Mouse (Mus musculus) stomach, embryonic 15.5 days (tissue): ENCODE results near the gene Tns2. TPM values are rescaled to one million over a fixed set of nuclear protein-coding genes. Genes with fewer than 3 reads are reported as not detected.

Experiments
- ATAC-seq: fragments of 200-750 bp; cut with Nextera tagmentation; 2 replicates; pipeline ENCODE4 v1.8.0; 2017; ENCODE audit warnings: low read depth, moderate number of reproducible peaks, moderate TSS enrichment; ENCODE audit not compliant: insufficient read depth, low FRiP score
- H3K27ac ChIP-seq: fragments of 300-500 bp; sonication (generic); 2 replicates; pipeline ENCODE4 v1.5.1; 2015; ENCODE audit warnings: mild to moderate bottlenecking, inconsistent platforms
- H3K27me3 ChIP-seq: fragments of 300-500 bp; sonication (generic); replicated peaks from 2 replicates; pipeline ENCODE4 v1.6.1; 2015; ENCODE audit warnings: inconsistent platforms
- H3K36me3 ChIP-seq: fragments of 300-500 bp; sonication (generic); 2 replicates; pipeline ENCODE4 v1.6.1; 2015; ENCODE audit warnings: inconsistent platforms
- H3K4me1 ChIP-seq: fragments of 300-500 bp; sonication (generic); 2 replicates; pipeline ENCODE4 v1.6.1; 2015; ENCODE audit warnings: inconsistent platforms
- H3K4me2 ChIP-seq: fragments of 300-500 bp; sonication (generic); 2 replicates; pipeline ENCODE4 v1.6.1; 2015; ENCODE audit warnings: mild to moderate bottlenecking, inconsistent platforms
- H3K4me3 ChIP-seq: fragments of 300-500 bp; sonication (generic); replicated peaks from 2 replicates; pipeline ENCODE4 v1.5.1; 2015; ENCODE audit warnings: inconsistent platforms
- H3K9ac ChIP-seq: fragments of 300-500 bp; sonication (generic); 2 replicates; pipeline ENCODE4 v1.6.1; 2015; ENCODE audit warnings: inconsistent platforms
- H3K9me3 ChIP-seq: fragments of 300-500 bp; sonication (generic); 2 replicates; pipeline ENCODE4 v1.6.1; 2016; ENCODE audit warnings: inconsistent platforms
- whole genome bisulfite sequencing: fragments of 180-500 bp; shearing (Covaris S2); methylation state at CpG from one replicate; pipeline ENCODE4 v1.1.7; 2015; 5-methylcytosine and 5-hydroxymethylcytosine counted together
- polyA plus RNA-seq: library from polyadenylated mRNA; unstranded; fragments of >200 nt; fragmentation: Nextera tagmentation; extraction: Ambion mirVana; gene quantifications from 2 replicates; pipeline ENCODE4 v1.2.1, GENCODE M21; 2015

Tns2 gene
- polyA plus RNA-seq, 1 experiment from 2014 or later: 34.7 TPM

DNA sequence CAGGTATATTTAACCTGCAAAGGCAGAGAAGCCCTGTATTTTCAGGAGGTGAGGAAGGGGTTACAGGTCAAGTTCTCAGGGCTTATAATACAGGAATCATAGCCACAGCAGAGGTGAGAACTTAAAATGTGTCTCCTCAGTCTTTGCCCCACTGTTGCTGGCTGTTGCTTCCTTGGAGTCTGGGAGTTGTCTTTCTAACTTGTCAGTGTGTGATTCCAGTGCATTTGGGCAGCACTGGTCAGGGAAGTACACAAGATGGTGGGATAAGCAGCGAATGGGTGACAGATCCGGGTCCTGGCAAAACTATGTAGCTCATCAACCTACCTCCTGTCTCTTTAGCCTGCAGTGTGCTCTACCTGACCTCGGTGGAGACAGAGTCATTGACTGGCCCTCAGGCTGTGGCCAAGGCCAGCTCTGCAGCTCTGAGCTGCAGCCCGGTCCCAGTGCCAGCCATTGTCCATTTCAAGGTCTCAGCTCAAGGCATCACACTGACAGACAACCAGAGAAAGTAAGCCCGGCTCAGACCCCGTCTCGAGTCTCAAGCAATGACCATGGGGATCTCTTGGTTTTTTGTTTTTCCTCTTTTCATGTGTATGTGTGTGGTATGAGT lies 14.5 kb downstream of the Tns2 start:
- Histone ChIP-seq H3K4me3 (no peak overlapping the region), H3K9me3 (no peaks in the 10 kb centered on the region), H3K36me3 (peaks cover 70% of the 10 kb centered on the region), H3K9ac (no peak overlapping the region), H3K27ac (no peak overlapping the region), H3K27me3 (no peaks in the 10 kb centered on the region), H3K4me1 (peaks cover 9% of the 10 kb centered on the region; the same call in 1 of the 2 replicates), H3K4me2 (no peak overlapping the region)
- 87% methylated on average over 7 of the region's 7 CpGs for WGBS
- ATAC-seq: no peak

- Histone ChIP-seq H3K27ac (no peak overlapping the region), H3K4me2 (no peak overlapping the region)
Observed at GRCm38 (mm10) chr15:102115731-102116231, 15.6 kb downstream of the Tns2 start.

DNA sequence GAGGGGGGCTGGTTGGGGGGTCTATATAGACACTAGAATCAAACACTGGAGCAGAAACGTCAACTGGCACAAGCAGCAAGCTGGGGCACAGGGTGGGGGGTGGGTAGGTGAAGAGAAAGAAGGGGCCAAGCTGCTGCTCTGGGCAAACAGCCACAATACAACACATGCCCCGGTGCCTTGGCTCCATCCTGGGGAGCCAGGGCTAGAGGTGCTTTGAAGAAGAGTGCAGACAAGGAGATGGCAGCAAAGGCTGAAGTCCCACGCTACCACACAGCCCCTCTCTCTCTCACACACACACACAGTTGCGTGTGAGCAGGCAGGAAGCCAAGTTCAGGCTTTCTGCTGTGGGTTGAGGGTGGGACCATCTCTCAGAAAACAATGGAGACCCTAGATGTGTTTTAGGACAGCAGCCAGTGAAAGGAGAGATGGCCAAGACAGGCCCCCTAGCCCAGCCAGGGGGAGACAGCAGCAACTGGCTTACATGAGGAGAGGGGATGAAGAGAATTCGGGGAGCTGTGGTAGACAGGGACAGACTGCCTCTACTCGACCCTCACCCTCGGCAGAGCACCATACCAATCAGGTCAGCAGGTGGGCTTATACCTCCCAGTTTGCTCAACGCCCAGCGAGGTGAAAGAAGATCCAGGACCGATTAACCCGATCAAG lies 16.7 kb downstream of the Tns2 start:
- H3K4me3 ChIP-seq: no peak overlapping the region
- no peak overlapping the region for H3K9ac ChIP-seq
- H3K9me3 ChIP-seq: no peaks in the 10 kb centered on the region
- H3K27me3 ChIP-seq: no peaks in the 10 kb centered on the region
- no peak overlapping the region for H3K4me2 ChIP-seq
- peak overlapping the region; percentile 12; the same call in 1 of the 2 replicates for H3K27ac ChIP-seq
- no peak for ATAC-seq
- peaks cover 60% of the 10 kb centered on the region for H3K36me3 ChIP-seq
- H3K4me1 ChIP-seq: peaks cover 9% of the 10 kb centered on the region; the same call in 1 of the 2 replicates
- WGBS: 65% methylated on average over 11 of the region's 11 CpGs

More at GRCm38 (mm10) chr15:102115731-102116231, 15.6 kb downstream of the Tns2 start:
- Histone ChIP-seq H3K4me1 (peaks cover 9% of the 10 kb centered on the region; the same call in 1 of the 2 replicates), H3K9me3 (no peaks in the 10 kb centered on the region), H3K9ac (no peak overlapping the region), H3K36me3 (peaks cover 60% of the 10 kb centered on the region), H3K4me3 (no peak overlapping the region), H3K27me3 (no peaks in the 10 kb centered on the region)
- WGBS: 68% methylated on average over 9 of the region's 9 CpGs
- ATAC-seq: no peak

- Histone ChIP-seq H3K9me3 (no peaks in the 10 kb centered on the region), H3K4me1 (peaks cover 9% of the 10 kb centered on the region; the same call in 1 of the 2 replicates), H3K36me3 (peaks cover 56% of the 10 kb centered on the region), H3K4me2 (no peak overlapping the region), H3K9ac (no peak overlapping the region), H3K27me3 (no peaks in the 10 kb centered on the region), H3K4me3 (no peak overlapping the region), H3K27ac (peak overlapping the region; percentile 12; the same call in 1 of the 2 replicates)
- 0 out of 2 replicates have a peak, but pooled peaks have one; percentile 15 for ATAC-seq
- WGBS: 75% methylated on average over 19 of the region's 19 CpGs
Observed at GRCm38 (mm10) chr15:102117461-102118443, 17.5 kb downstream of the Tns2 start.

DNA sequence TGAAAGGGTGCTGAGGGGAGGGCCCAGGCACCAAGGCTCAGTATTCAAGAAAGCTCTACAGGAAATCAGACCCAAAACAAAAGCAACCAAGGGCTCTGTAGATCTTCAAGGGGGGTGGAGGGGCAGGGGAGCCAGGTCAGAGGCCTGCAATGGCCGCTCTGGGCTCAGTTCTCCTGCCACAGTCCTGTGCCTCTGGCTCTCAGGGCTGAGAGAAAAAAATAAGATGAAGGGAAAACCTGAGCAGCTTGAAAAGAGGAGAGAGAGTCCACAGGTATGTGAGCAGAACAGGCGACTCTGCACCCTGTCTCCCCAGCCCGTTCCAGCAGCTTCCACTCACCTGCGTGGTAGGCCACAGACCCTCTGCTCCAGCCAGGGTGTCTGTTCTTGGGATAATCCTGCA lies 18.4 kb downstream of the Tns2 start:
- Histone ChIP-seq H3K4me2 (no peak overlapping the region), H3K27ac (no peak overlapping the region), H3K4me1 (peaks cover 9% of the 10 kb centered on the region; the same call in 1 of the 2 replicates), H3K27me3 (no peaks in the 10 kb centered on the region), H3K9me3 (no peaks in the 10 kb centered on the region), H3K4me3 (no peak overlapping the region), H3K36me3 (peaks cover 48% of the 10 kb centered on the region), H3K9ac (no peak overlapping the region)
- 86% methylated on average over 4 of the region's 4 CpGs for WGBS
- no peak for ATAC-seq

GRCm38 (mm10) chr15:102119121-102119830 lies 19.1 kb downstream of the Tns2 start:
- Histone ChIP-seq H3K9me3 (no peaks in the 10 kb centered on the region), H3K27ac (no peak overlapping the region), H3K9ac (no peak overlapping the region), H3K36me3 (peaks cover 46% of the 10 kb centered on the region), H3K4me1 (peaks cover 9% of the 10 kb centered on the region; the same call in 1 of the 2 replicates), H3K4me2 (no peak overlapping the region), H3K27me3 (no peaks in the 10 kb centered on the region), H3K4me3 (no peak overlapping the region)
- no peak for ATAC-seq
- 76% methylated on average over 8 of the region's 8 CpGs for WGBS

DNA sequence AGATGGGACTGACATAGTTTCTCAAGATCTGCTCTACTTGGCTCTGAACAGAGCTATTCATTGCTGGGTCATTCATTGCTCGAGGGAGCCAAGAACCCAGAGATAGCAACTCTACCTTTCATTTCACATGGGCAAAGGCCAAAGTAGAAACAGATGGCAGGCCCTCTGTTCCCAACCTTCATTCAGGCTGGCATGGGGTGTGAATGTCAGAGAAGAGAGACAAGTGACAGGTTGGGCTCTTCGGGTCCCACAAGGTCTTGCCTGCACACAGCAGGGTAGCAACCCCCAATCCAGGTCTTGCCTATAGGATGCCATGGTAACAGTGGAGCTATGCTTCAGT lies 19.6 kb downstream of the Tns2 start:
- H3K36me3 ChIP-seq: peaks cover 46% of the 10 kb centered on the region
- H3K27ac ChIP-seq: no peak overlapping the region
- peaks cover 9% of the 10 kb centered on the region; the same call in 1 of the 2 replicates for H3K4me1 ChIP-seq
- H3K9me3 ChIP-seq: no peaks in the 10 kb centered on the region
- no peak overlapping the region for H3K4me2 ChIP-seq
- no peak overlapping the region for H3K9ac ChIP-seq
- no peak overlapping the region for H3K4me3 ChIP-seq
- no peaks in the 10 kb centered on the region for H3K27me3 ChIP-seq
- no peak for ATAC-seq
- WGBS: 60% methylated on average over 2 of the region's 2 CpGs

- Histone ChIP-seq H3K36me3 (peaks cover 43% of the 10 kb centered on the region), H3K4me3 (no peak overlapping the region), H3K27ac (no peak overlapping the region), H3K9me3 (no peaks in the 10 kb centered on the region), H3K4me1 (peaks cover 9% of the 10 kb centered on the region; the same call in 1 of the 2 replicates), H3K4me2 (no peak overlapping the region), H3K9ac (no peak overlapping the region), H3K27me3 (no peaks in the 10 kb centered on the region)
- no peak for ATAC-seq
- 75% methylated on average over 5 of the region's 5 CpGs for WGBS
Observed at GRCm38 (mm10) chr15:102120530-102120929, 20.3 kb downstream of the Tns2 start.

GRCm38 (mm10) chr15:102126303-102126702 lies 26.1 kb downstream of the Tns2 start:
- no peak for ATAC-seq
- WGBS: 56% methylated on average over 2 of the region's 2 CpGs

GRCm38 (mm10) chr15:102133314-102133713 lies 33.1 kb downstream of the Tns2 start:
- peak overlapping the region; percentile 46; the same call in 1 of the 2 replicates for H3K27ac ChIP-seq
- no peak overlapping the region for H3K4me3 ChIP-seq
- H3K4me1 ChIP-seq: peaks cover 16% of the 10 kb centered on the region
- no peaks in the 10 kb centered on the region for H3K27me3 ChIP-seq
- no peaks in the 10 kb centered on the region for H3K9me3 ChIP-seq
- peaks cover 35% of the 10 kb centered on the region for H3K36me3 ChIP-seq
- H3K4me2 ChIP-seq: no peak overlapping the region
- 58% methylated on average over 9 of the region's 9 CpGs for WGBS
- no peak for ATAC-seq
- H3K9ac ChIP-seq: no peak overlapping the region

More at GRCm38 (mm10) chr15:102126303-102126702, 26.1 kb downstream of the Tns2 start:
- no peak overlapping the region for H3K4me3 ChIP-seq
- no peaks in the 10 kb centered on the region for H3K27me3 ChIP-seq
- no peak overlapping the region for H3K9ac ChIP-seq
- no peak overlapping the region for H3K27ac ChIP-seq
- H3K9me3 ChIP-seq: no peaks in the 10 kb centered on the region
- H3K4me2 ChIP-seq: no peak overlapping the region
- H3K4me1 ChIP-seq: no peaks in the 10 kb centered on the region
- peaks cover 62% of the 10 kb centered on the region for H3K36me3 ChIP-seq

- Histone ChIP-seq H3K9ac (no peak overlapping the region), H3K27ac (no peak overlapping the region), H3K36me3 (peaks cover 24% of the 10 kb centered on the region), H3K4me3 (peak overlapping the region; percentile 89; the same call in 1 of the 2 replicates), H3K4me2 (peak overlapping the region; percentile 83; the same call in 1 of the 2 replicates), H3K27me3 (no peaks in the 10 kb centered on the region), H3K4me1 (peaks cover 16% of the 10 kb centered on the region), H3K9me3 (no peaks in the 10 kb centered on the region)
- WGBS: 60% methylated on average over 2 of the region's 2 CpGs
- no peak for ATAC-seq
Observed at GRCm38 (mm10) chr15:102134709-102135108, 34.5 kb downstream of the Tns2 start.
